Mouse (Mus musculus) forebrain, embryonic 11.5 days (tissue): ENCODE measurements around the gene Nap1l2. TPM values are rescaled to one million over a fixed set of nuclear protein-coding genes. Genes with fewer than 3 reads are reported as not detected.

Experiments used
- ATAC-seq: fragments of 200-750 bp; cut with Nextera tagmentation; replicated peaks from 2 replicates; pipeline ENCODE4 v1.8.0; 2017; ENCODE audit warnings: moderate TSS enrichment; ENCODE audit not compliant: low FRiP score
- DNase-seq: peaks from one replicate; pipeline ENCODE4 v3.0.0-alpha.2; 2017; ENCODE audit warnings: low spot score
- H3K27ac ChIP-seq: fragments of 300-500 bp; sonication (generic); 2 replicates; pipeline ENCODE4 v1.5.1; 2014; ENCODE audit warnings: low read depth, low read length
- H3K27me3 ChIP-seq: fragments of 300-500 bp; sonication (generic); 2 replicates; pipeline ENCODE4 v1.6.1; 2014; ENCODE audit warnings: mild to moderate bottlenecking, low read length, mixed read lengths; ENCODE audit not compliant: control insufficient read depth, insufficient read depth
- H3K36me3 ChIP-seq: fragments of 300-500 bp; sonication (generic); 2 replicates; pipeline ENCODE4 v1.6.1; 2014; ENCODE audit warnings: mild to moderate bottlenecking, low read length, moderate library complexity, mixed read lengths; ENCODE audit not compliant: control insufficient read depth, insufficient read depth
- H3K4me1 ChIP-seq: fragments of 300-500 bp; sonication (generic); replicated peaks from 2 replicates; pipeline ENCODE4 v1.6.1; 2014; ENCODE audit warnings: low read length, mixed read lengths; ENCODE audit not compliant: control insufficient read depth, insufficient read depth
- H3K4me2 ChIP-seq: fragments of 300-500 bp; sonication (generic); 2 replicates; pipeline ENCODE4 v1.6.1; 2014; ENCODE audit warnings: low read depth, mild to moderate bottlenecking, low read length, moderate library complexity, mixed read lengths; ENCODE audit not compliant: severe bottlenecking
- H3K4me3 ChIP-seq: fragments of 300-500 bp; sonication (generic); 2 replicates; pipeline ENCODE4 v1.5.1; 2014; ENCODE audit warnings: low read depth, low read length
- H3K9ac ChIP-seq: fragments of 300-500 bp; sonication (generic); 2 replicates; pipeline ENCODE4 v1.6.1; 2014; ENCODE audit warnings: low read length
- H3K9me3 ChIP-seq: fragments of 300-500 bp; sonication (generic); 2 replicates; pipeline ENCODE4 v1.6.1; 2016; ENCODE audit warnings: low read length, mixed read lengths; ENCODE audit not compliant: control insufficient read depth
- WGBS: fragments of 180-500 bp; shearing (Covaris S2); extraction: QIAGEN DNeasy Blood & Tissue Kit; methylation state at CpG from one replicate; pipeline ENCODE4 v1.1.7; 2014; 5-methylcytosine and 5-hydroxymethylcytosine counted together
- polyA plus RNA-seq: library from polyadenylated mRNA; unstranded; fragments of >200 nt; fragmentation: Nextera tagmentation; extraction: Ambion mirVana; gene quantifications from 2 replicates; pipeline ENCODE4 v1.2.1, GENCODE M21; 2014

Nap1l2 gene
- polyA plus RNA-seq, 1 experiment from 2014 or later, result 12.2 TPM

DNA sequence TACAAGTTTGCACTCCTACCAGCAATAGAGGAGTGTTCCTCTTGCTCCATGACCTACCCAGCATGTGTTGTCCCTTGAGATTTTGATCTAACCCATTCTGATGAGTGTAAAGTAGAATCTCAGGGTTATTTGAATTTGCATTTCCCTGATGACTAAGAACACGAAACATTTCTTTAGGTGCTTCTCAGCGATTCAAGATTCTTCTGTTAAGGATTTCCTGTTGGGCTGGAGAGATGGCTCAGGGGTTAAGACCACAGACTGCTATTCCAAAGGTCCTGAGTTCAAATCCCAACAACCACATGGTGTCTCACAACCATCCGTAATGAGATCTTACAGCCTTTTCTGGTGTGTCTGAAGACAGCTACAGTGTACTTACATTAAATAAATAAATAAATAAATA is 47.9 kb downstream of the Nap1l2 start:
- Histone ChIP-seq H3K9me3 (no peaks in the 10 kb centered on the region), H3K4me2 (no peak overlapping the region), H3K27me3 (no peaks in the 10 kb centered on the region; the same call in 1 of the 2 replicates), H3K36me3 (no peaks in the 10 kb centered on the region), H3K4me1 (no peaks in the 10 kb centered on the region), H3K27ac (no peak overlapping the region), H3K4me3 (no peak overlapping the region), H3K9ac (no peak overlapping the region)
- WGBS, result 90% methylated on average over 3 of the region's 3 CpGs
- ATAC-seq, result no peak
- no peak for DNase-seq

Other genes with a start within 250 kb of the Nap1l2 start
- gene Cdx4, start 134.8 kb upstream of the Nap1l2 start, polyA plus RNA-seq, result not detected in 2 replicates
- 6.1 and 7.4 TPM in 2 replicates for gene Chic1, start 169.8 kb upstream of the Nap1l2 start, polyA plus RNA-seq
- gene Tsx, start 227.8 kb upstream of the Nap1l2 start, polyA plus RNA-seq, result 0.35 and 0.40 TPM in 2 replicates
- gene Gm26992, start 235.4 kb upstream of the Nap1l2 start, polyA plus RNA-seq, result not detected in 2 replicates